Mouse (Mus musculus): ENCODE measurements at regions not wholly inside any gene's neighbourhood (a gene's known extent, or its start where the extent isn't known, plus 50 kb on each side); places are given as distances from the start of the nearest gene placed in this dataset.

DNA sequence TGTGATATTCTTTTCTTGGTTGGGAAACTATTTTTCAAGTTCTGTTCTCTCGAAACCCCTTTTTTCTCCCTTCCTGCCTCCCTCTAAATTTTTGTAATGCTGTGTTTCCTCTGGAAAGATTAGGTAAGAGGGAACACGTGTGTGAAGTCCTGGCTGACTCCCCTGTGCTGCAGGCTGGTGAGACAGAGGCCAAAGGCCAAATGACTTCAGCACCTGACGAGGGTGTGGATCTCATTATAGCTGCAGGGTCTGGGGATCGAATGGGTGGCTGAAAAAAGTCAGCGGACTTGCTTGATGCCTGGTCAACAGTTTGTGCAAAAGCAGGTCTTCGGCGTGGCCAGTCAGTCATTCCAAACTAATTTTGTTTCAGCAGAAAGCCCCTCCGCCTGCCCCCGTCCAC, 159.1 kb downstream of the En1 start:
- no peak for DNase-seq (ENCODE audit: low read depth)
- TF ChIP-seq CTCF (IDR thresholded peaks at IDR 0.05; ENCODE audit: borderline replicate concordance, extremely low read depth, insufficient read depth, insufficient read length) (no peak), POLR2A (IDR thresholded peaks at IDR 0.05; ENCODE audit: borderline replicate concordance, extremely low read depth, insufficient read depth, insufficient read length, poor library complexity, severe bottlenecking) (no peak)

DNA sequence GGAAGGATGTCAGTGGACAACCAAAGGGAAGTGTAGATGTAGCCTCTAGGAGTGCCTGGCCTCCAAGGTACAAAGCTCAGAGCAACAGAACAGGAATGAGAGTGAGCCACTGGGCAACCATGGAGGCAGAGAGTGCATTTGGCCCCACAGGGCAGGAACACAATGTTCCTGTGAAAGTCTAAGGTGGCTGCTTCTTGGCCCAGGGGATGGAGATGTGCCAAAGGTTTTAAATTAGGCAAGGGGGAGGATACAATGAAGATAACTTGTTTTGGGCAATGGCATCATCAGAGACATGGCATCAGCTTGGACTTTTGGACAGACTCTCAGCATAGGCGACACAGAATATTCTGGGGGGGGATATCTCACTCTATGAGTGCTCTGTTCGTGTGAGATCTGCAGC, 160.3 kb downstream of the En1 start:
- no peak for DNase-seq (ENCODE audit: low read depth)
- TF ChIP-seq POLR2A (IDR thresholded peaks at IDR 0.05; ENCODE audit: borderline replicate concordance, extremely low read depth, insufficient read depth, insufficient read length, poor library complexity, severe bottlenecking): no peak
- no peak for TF ChIP-seq CTCF (IDR thresholded peaks at IDR 0.05; ENCODE audit: borderline replicate concordance, extremely low read depth, insufficient read depth, insufficient read length)

GRCm38 (mm10) chr1:120762921-120763595, 160.8 kb downstream of the En1 start:
- DNase-seq (ENCODE audit: low read depth): no peak
- TF ChIP-seq POLR2A (IDR thresholded peaks at IDR 0.05; ENCODE audit: borderline replicate concordance, extremely low read depth, insufficient read depth, insufficient read length, poor library complexity, severe bottlenecking) (no peak), CTCF (IDR thresholded peaks at IDR 0.05; ENCODE audit: borderline replicate concordance, extremely low read depth, insufficient read depth, insufficient read length) (no peak)

DNA sequence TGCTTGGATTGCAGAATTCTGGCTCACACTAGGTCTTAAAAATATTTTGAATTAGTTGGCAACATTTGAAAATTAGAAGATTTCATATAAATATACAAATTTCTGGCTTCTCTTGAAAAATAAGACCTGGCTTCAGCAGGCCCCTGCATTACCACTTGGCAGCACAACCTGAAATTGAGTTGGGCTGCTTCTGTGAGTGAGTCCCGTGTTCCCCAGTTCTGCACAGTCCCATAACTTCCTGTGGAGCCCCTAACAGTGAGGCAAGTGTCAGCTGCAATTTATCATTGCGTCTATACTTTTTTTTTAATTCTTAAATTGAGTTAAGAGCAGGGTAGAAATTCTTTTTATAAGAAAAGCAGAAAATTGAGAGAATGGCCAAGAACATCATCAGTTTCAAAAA, 164.8 kb downstream of the En1 start:
- TF ChIP-seq POLR2A (IDR thresholded peaks at IDR 0.05; ENCODE audit: borderline replicate concordance, extremely low read depth, insufficient read depth, insufficient read length, poor library complexity, severe bottlenecking) (no peak), CTCF (IDR thresholded peaks at IDR 0.05; ENCODE audit: borderline replicate concordance, extremely low read depth, insufficient read depth, insufficient read length) (no peak)
- no peak for DNase-seq (ENCODE audit: low read depth)

DNA sequence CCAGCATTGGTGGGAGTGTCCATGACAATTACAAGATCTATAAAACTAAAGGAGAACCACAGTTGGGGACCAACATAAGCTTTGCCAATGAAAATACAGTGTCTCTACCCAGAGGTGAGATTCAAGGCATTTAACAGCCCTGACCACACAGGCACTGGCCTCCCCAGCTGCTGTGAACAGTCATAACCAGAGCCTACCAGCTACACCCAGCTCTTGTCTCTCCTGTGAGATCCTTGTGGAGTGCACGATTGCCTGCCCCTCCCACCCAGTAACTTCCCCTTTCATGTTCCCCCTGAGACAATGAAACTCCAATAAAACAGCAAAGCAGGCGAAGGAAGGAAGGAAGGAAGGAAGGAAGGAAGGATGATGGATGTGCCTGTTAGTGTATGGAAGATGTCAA, 169.1 kb downstream of the En1 start:
- DNase-seq (ENCODE audit: low read depth): no peak
- TF ChIP-seq POLR2A (IDR thresholded peaks at IDR 0.05; ENCODE audit: borderline replicate concordance, extremely low read depth, insufficient read depth, insufficient read length, poor library complexity, severe bottlenecking) (no peak), CTCF (IDR thresholded peaks at IDR 0.05; ENCODE audit: borderline replicate concordance, extremely low read depth, insufficient read depth, insufficient read length) (no peak)

DNA sequence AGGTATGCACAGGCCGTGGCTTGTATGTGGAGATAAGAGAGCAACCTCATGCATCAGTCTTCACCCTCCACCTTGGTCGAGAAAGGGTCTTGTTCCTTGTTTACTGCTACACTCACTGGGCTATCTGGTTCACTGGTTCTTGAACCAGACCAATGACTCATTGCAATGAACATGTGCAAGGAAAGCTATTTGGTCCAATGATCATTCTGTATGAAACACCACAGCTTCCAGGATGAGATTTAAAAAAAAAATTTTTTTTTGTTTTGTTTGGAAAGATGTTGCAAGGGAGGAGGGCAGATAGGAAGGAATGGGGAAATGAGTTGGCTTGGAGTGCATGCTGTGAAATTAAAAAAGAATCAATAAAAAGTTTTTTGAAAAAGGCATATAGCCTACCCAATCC, 174.7 kb downstream of the En1 start:
- TF ChIP-seq POLR2A (IDR thresholded peaks at IDR 0.05; ENCODE audit: borderline replicate concordance, extremely low read depth, insufficient read depth, insufficient read length, poor library complexity, severe bottlenecking) (no peak), CTCF (IDR thresholded peaks at IDR 0.05; ENCODE audit: borderline replicate concordance, extremely low read depth, insufficient read depth, insufficient read length) (no peak)
- no peak for DNase-seq (ENCODE audit: low read depth)

DNA sequence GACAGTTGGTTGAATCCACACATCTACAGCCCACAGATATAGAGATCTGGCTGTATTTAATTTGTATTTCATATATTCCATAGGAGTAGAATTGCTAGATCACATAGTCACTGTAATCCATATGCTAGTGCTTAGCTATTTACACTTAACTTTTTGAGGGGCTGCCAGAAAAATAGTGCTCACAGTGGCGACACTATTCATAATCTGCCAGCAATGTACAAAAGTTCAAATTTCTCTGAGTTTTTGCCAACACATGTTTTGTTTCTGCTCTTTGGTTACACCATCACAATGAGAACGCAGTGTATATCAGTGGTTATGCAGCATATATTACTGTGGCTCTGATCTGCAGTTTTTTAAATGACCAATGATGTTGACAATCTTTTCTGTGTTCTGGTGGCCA, 175.2 kb downstream of the En1 start:
- no peak for DNase-seq (ENCODE audit: low read depth)
- TF ChIP-seq POLR2A (IDR thresholded peaks at IDR 0.05; ENCODE audit: borderline replicate concordance, extremely low read depth, insufficient read depth, insufficient read length, poor library complexity, severe bottlenecking) (no peak), CTCF (IDR thresholded peaks at IDR 0.05; ENCODE audit: borderline replicate concordance, extremely low read depth, insufficient read depth, insufficient read length) (no peak)

DNA sequence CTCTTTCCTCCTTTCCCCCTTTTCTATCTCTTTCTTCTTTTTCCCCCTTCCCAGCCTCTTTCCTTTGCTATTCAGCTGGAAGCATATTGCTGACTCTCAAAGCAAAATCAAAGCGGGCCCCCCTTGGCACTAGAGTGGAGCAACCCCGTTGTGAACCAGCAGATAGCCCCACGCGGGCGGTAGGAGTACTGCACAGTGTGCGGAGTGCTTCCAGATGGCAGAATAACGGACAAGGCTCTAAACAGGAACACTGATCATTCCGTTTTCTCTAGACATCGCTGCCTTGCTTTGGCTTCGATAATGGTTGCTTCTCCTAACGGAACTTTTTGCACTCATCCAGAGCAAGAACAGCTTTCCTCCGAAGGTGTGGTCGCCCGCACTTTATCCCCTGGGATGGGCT, 193.0 kb downstream of the En1 start:
- TF ChIP-seq CTCF (IDR thresholded peaks at IDR 0.05; ENCODE audit: borderline replicate concordance, extremely low read depth, insufficient read depth, insufficient read length) (peak; percentile 5; the same call in 1 of the 2 replicates), POLR2A (IDR thresholded peaks at IDR 0.05; ENCODE audit: borderline replicate concordance, extremely low read depth, insufficient read depth, insufficient read length, poor library complexity, severe bottlenecking) (no peak)
- DNase-seq (ENCODE audit: low read depth): peak; percentile 39

DNA sequence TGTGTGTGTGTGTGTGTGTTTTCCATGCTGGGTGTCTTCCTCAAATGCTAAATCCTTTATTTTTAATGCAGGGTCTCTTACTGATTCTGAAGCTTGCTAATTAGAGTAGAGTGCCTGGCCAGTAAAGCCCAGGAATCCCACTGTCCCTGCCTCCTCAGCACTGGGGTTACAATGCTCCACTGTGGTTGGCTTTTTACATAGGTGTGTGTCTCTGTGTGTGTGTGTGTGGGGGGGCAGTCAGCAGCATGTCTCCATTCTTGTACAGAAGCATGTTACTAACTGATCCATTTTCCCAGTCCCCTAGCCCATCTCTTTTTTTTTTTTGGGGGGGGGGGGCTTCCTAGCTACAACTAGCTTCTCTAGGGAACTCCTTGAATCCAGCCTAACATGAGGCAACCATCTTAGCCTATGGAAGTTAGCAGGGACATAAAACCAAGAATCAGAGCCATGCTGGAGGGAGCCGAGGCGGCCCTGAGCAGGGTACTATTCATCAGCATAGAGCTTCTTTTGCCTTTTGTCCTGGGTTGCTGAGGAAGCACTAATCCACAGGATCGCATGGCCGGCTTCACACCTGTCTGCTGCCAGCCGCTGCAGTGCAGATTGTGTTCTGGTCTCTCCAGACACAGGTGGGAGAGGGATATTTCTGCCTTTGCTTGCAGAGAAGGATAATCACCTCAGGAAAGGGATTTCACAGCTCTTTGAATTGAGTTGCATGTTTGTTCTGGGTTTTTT, 199.2 kb downstream of the En1 start:
- TF ChIP-seq POLR2A (IDR thresholded peaks at IDR 0.05; ENCODE audit: borderline replicate concordance, extremely low read depth, insufficient read depth, insufficient read length, poor library complexity, severe bottlenecking) (no peak), CTCF (IDR thresholded peaks at IDR 0.05; ENCODE audit: borderline replicate concordance, extremely low read depth, insufficient read depth, insufficient read length) (no peak)
- peak; percentile 55 for DNase-seq (ENCODE audit: low read depth)

- TF ChIP-seq POLR2A (IDR thresholded peaks at IDR 0.05; ENCODE audit: borderline replicate concordance, extremely low read depth, insufficient read depth, insufficient read length, poor library complexity, severe bottlenecking): no peak
- TF ChIP-seq CTCF (IDR thresholded peaks at IDR 0.05; ENCODE audit: borderline replicate concordance, extremely low read depth, insufficient read depth, insufficient read length): no peak
Observed at GRCm38 (mm10) chr1:120801980-120802364, 199.8 kb downstream of the En1 start.

GRCm38 (mm10) chr1:120814441-120814840, 212.2 kb downstream of the En1 start:
- TF ChIP-seq CTCF (IDR thresholded peaks at IDR 0.05; ENCODE audit: borderline replicate concordance, extremely low read depth, insufficient read depth, insufficient read length) (no peak), POLR2A (IDR thresholded peaks at IDR 0.05; ENCODE audit: borderline replicate concordance, extremely low read depth, insufficient read depth, insufficient read length, poor library complexity, severe bottlenecking) (no peak)
- DNase-seq (ENCODE audit: low read depth): peak; percentile 35

More at GRCm38 (mm10) chr1:120801980-120802364, 199.8 kb downstream of the En1 start:
- DNase-seq (ENCODE audit: low read depth): peak; percentile 19
